Mouse (Mus musculus): ENCODE data around the gene Ffar1.

Ffar1 gene

DNA sequence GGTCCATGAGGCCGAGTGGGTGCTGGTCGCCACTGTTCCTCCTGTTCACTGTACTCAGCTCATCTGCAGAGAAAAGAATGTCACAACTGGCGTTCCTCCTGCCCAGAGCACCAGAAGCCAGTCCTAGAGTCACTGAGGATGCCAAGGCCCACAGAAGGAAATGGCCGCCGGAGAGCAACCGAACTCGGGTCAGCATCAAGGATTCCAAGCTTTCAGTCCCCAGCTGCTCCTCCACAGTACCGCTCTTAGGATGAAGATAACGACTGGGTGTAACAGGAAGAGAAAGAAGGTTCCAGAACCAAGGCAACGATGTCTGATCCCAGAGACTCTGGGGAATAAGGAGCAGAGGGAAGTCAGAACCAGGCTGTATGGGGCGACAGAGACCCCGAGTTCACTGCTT lies at the start of gene Ffar1:
TSS of gene Ffar1 (minus strand) at position 101 of the 400 bp plus-strand sequence.
- DNase-seq (ENCODE audit: low spot score in 2 of 2), result no peak

DNA sequence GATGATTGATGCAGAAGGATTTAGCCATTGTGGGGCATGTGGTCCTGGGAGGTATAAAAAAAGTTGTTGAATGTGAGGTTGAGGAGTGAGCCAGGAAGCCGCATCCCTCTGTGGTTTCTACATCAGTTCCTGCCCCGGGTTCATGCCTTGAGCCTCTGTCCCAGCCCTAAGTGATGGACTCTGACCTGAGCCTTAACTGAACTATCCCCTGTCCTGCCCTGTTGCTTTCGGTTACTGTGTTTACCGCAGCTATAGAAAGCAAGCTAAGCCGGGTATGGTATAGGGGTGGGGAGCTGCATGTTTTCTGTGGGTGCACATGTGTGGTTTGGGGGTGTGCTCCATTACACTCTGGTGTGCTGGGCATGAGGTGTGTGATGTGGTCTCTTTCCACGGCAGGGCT lies 48.4 kb upstream of the Ffar1 start:
- DNase-seq (ENCODE audit: low spot score in 2 of 2), result no peak

- DNase-seq (ENCODE audit: low spot score in 2 of 2), result no peak
These were observed 47.6 kb upstream of the Ffar1 start for GRCm38 (mm10) chr7:30908992-30909431.

GRCm38 (mm10) chr7:30908277-30908991 lies 47.1 kb upstream of the Ffar1 start:
- no peak for DNase-seq (ENCODE audit: low spot score in 2 of 2)

DNA sequence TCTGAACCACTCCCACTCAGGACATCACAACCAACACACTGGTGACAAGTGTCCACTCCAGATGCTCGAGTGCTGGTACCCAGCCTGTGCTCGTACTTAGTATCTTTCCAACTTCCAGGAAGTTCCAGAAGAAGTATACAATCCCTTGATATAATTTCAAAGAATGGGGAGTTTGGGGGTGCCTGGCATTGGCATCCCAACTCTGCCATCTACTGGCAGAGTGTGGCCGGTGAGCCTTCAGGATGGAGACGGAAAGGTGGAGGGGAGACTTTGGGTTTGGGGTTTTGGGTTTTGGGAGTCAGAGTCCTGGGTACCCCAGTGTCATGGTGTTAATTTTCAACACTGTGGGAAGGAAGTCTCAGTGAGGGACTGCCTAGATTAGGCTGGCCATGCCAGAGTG lies 42.7 kb upstream of the Ffar1 start:
- no peak for DNase-seq (ENCODE audit: low spot score in 2 of 2)

- no peak for DNase-seq (ENCODE audit: low spot score in 2 of 2)
These were observed 33.9 kb upstream of the Ffar1 start for GRCm38 (mm10) chr7:30895217-30895616.

DNA sequence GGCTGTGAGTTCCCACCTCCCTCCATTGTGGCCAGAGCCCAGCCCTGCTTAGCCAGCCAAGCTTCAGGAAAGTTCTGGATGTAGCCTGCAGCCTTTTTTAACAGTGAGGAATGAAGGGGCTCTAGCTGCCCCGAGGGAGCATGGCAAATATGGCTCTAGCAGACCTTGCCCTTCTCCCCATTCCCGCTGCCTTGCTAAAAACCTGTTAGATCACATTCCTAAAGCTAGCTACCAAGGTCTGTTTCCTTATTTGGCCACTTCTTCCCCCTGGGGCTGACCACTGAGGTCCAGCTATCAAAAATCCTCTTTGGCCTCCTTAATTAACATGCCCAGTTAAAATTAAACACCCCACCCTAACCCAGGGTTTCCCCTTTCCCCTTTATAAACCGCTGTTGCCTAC lies 31.2 kb upstream of the Ffar1 start:
- no peak for DNase-seq (ENCODE audit: low spot score in 2 of 2)

DNA sequence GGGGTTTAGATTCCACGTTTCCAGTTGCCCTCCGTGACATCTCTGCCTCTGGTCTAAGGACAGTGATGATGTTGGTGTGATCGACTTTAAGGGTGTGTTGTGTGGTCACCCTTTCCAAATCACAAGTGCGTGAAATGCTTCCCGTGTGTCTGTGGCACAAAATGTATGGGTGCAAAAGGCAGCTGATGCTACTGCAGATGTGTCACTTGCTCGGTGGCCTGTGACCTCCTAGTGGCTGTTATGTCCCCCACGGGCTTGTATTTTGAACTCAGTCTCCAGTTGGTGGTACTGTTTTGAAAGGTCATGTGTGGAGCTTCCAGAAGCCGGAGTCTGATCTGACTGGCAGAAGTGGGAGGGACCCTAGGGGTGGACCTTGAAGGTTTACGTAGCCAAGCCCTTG lies 30.4 kb upstream of the Ffar1 start:
- no peak for DNase-seq (ENCODE audit: low spot score in 2 of 2)

DNA sequence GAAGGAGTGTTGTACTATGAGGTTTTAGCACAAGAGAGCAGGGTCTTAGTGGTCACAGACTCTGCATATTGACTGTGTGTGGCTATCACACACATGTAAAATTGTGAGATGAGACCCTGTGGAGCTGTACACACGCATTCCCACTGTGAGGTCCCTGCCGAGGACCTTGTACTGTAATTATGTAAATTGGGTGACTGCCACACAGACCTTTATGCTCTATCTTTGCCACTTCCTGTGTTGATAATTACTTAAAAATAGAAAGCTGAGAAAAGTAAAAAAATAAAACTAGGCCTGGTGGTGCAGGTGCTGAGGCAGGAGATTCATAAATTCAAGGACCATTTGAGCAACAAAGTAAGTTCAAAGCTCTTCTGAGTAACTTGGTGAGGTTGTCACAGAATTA lies 29.3 kb upstream of the Ffar1 start:
- no peak for DNase-seq (ENCODE audit: low spot score in 2 of 2)

GRCm38 (mm10) chr7:30888786-30889185 lies 27.4 kb upstream of the Ffar1 start:
- DNase-seq (ENCODE audit: low spot score in 2 of 2), result no peak

GRCm38 (mm10) chr7:30887568-30888188 lies 26.3 kb upstream of the Ffar1 start:
- DNase-seq (ENCODE audit: low spot score in 2 of 2), result no peak

DNA sequence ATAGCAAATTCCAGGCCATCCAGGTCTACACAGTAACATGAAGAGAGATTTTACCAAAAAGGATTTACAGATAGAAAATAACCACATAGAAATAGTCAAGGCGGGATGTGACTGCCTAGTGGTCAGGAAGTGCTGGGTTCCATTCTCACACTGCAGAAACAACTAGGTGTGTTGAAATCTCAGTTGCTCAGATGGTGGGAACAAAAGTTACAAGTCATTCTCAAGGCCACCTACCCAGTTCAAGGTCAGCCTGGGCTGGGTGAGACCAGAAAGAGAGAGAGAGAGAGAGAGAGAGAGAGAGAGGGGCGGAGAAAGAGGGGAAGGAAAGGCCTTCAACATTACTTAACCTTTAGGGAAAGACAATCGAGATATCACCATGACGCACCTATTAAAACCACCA lies 25.5 kb upstream of the Ffar1 start:
- DNase-seq (ENCODE audit: low spot score in 2 of 2), result no peak

DNA sequence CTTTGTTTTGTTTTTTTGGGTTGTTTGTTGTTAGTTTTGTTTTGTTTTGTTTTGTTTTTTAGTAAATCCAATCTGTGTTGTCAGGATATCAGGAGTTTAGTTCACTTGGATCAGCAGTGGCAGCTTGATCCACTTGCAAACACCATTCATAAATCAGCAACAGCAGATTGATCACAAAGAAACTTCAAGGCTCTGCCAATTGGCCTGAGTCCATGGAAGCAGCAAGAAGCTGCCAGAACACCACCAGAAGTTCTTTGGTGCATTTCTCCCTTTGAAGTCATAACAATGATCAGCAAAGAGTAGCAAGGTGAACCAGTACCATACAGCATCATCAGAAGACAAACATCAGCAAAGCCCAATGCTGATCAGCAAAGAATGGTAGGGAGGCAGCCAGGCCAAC lies 22.7 kb upstream of the Ffar1 start:
- no peak for DNase-seq (ENCODE audit: low spot score in 2 of 2)

DNA sequence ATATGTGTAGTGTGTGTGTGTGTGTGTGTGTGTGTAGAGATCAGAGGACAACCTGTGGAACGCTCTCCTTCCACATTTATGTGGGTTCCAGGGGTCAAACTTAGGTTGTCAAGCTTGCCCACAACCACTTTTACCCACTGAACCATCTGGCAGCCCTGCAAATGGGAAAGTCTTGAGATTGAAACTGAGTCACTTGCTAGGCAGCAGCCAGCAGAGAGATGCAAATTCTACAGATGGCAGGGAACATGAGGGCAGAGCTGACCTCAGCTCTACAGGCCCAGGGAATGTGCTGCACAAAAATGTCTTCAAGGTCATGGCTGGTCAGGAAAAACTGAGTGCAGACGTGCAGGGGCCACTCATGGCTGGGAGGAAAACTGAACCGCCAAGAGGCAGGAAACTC lies 20.0 kb upstream of the Ffar1 start:
- DNase-seq (ENCODE audit: low spot score in 2 of 2), result no peak

DNA sequence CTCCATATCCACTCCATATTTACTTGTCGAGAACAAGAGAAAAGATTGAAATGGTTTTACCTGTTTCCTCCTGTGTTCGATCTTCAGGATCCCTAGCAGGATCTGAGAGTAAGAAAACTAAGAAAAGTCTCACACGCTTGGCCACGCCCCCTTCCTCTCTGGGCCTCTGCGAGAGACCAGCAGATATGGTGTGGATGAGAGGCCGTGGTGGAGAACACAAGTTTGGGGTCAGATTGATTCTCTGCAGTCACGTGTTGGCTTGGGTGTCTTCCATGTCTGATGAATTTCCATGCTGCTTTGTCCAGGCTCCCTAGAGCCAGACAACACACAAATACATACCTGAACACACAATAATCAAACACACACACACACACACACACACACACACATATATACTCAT lies 18.8 kb upstream of the Ffar1 start, which contains the start of gene Cd22:
TSS of gene Cd22 (minus strand) at position 167 of the 400 bp plus-strand sequence.
- no peak for DNase-seq (ENCODE audit: low spot score in 2 of 2)

DNA sequence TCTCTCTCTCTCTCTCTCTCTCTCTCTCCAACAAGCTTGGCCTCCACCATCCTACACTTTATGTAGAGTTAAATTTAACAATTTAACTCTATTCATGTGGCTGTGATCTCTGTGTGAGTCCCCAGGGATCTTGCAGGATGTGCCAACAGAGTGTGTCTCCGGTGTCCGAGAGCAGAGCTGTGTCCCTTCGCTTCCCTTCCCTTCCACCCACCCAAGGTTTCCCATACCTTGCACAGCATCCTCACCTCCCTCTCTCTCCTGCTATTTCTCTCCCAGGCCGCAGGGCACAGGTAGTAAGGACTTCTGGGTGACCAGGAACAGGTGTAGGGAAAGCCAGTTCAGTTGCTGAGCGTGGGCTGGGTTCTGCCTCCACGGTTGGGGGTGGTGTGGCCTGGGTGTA lies 17.6 kb upstream of the Ffar1 start:
- DNase-seq (ENCODE audit: low spot score in 2 of 2), result no peak

DNA sequence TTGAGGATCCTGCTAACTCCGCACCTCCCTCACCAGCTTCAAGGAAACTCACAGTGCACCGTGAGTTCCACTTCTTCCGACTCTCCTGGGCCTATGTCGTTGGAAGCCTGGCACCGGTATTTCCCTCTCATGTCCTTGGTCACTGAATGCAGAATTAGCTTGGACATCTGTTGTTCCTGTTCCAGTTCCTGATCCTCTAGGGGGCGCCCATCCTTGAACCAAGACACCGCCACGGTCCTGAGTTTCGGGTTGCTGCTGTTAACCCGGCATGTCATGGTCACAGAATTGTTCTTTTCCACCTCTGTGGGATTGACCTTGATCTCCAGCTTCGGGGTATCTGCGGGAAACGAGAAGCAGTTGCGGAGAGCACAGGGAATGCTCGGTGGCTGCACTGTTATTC lies 11.7 kb upstream of the Ffar1 start:
- peak in 1 of 2 experiments; percentile 73 for DNase-seq (ENCODE audit: low spot score in 2 of 2)

- DNase-seq (ENCODE audit: low spot score in 2 of 2), result no peak
These were observed 2.0 kb upstream of the Ffar1 start for GRCm38 (mm10) chr7:30863386-30863785.

DNA sequence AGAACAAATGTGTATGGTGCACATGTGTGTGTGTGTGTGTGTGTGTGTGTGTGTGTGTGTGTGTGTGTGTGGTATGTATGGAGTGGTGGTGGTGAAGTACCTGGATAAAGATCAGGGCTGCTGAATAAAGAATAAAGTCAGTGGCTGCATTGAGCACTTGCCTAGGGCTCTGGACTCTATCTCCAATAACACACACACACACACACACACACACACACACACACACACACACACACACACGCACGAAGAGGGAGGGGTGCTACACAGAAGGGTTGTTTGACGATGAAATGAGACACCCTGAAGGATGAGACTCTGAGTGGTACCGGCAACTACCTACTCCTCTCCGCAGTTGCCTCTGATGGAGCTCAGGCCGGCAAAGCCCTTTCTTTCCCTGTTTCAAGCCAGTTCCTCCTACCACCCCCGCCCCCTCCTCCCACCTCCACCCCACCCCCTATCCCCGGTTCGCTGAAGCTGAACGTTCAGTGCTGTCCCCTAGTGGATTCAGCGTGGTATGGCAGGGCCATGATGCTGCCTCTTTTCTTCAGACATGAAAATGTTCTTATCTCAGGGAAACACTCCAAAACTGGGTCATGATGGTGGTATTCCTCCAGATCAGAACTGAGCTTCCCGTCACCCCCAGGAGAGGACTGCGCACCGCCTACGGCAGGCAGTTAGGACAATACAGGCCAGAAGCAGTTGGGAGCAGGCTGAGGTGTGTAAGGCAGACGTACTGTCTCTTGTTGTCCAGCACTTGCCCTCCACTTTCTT lies 1.5 kb downstream of the Ffar1 start:
- DNase-seq (ENCODE audit: low spot score in 2 of 2), result peak in 1 of 2 experiments; percentile 59

DNA sequence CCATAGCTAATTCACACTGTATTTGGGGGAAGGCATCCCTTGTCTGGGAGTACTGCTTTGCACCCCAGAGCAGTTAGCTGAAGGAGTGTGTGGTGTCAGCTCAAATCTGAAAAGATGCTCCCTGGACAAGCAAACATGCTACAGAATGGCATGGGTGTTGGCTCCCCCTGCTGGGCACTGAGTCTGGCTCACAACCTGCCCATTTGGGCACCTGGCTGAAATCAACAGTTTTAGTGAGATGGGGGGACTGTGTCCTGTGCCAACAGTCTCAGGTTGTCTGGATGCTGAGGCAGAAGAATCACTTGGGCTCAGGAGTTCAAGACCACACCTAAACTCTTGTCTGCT lies 2.1 kb downstream of the Ffar1 start:
- peak in 1 of 2 experiments; percentile 78 for DNase-seq (ENCODE audit: low spot score in 2 of 2)

DNA sequence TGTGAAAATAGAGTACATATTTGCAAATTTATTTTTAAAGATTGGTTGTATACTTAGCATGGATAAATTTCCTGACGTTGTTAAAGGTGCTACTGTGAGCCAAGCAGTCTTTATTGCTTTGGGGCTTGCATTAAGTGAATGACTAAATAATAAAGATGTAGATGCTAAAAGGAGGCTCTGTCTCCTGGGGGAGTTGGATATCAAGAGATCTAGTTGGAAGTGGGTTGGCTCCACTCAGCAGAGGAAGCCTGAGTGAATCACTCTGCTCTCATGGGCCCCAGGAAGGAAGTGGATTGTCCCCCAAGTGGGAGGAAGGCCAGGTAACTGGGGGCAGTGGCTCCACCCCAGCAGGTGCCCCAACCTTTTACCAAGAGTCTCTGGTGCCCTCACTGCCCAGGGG lies 3.6 kb downstream of the Ffar1 start:
- DNase-seq (ENCODE audit: low spot score in 2 of 2), result no peak

GRCm38 (mm10) chr7:30856078-30856477 lies 5.3 kb downstream of the Ffar1 start, which contains the start of gene Ffar3:
TSS of gene Ffar3 (minus strand) at chr7:30856178.
- DNase-seq (ENCODE audit: low spot score in 2 of 2), result no peak

GRCm38 (mm10) chr7:30851421-30851820 lies 9.9 kb downstream of the Ffar1 start:
- no peak for DNase-seq (ENCODE audit: low spot score in 2 of 2)
